Mouse (Mus musculus) T-helper 2 cell (primary cell): Measurements from ENCODE around the gene Col4a2.

Experiments
- in situ Hi-C: fragments of 300-600 bp; cut with MboI, MseI; formaldehyde crosslinking; loops from one replicate; pipeline ENCODE4 v1.15.1; 2025; ENCODE audit warnings: high pct_unique_total_duplicates

The Col4a2 gene

GRCm38 (mm10) chr8:11296282-11296943 lies 16.2 kb upstream of the Col4a2 start:
- in situ Hi-C loops, result no loop called here

- in situ Hi-C loops, result no loop called here
Measured at GRCm38 (mm10) chr8:11297141-11297838, 15.3 kb upstream of the Col4a2 start.

GRCm38 (mm10) chr8:11298531-11299316 lies 13.9 kb upstream of the Col4a2 start:
- in situ Hi-C loops, result no loop called here

GRCm38 (mm10) chr8:11299317-11299602 lies 13.3 kb upstream of the Col4a2 start:
- in situ Hi-C loops, result no loop called here

GRCm38 (mm10) chr8:11300436-11300835 lies 12.2 kb upstream of the Col4a2 start:
- in situ Hi-C loops, result no loop called here

GRCm38 (mm10) chr8:11304027-11304601 lies 8.5 kb upstream of the Col4a2 start:
- in situ Hi-C loops, result no loop called here

- in situ Hi-C loops, result no loop called here
Measured at GRCm38 (mm10) chr8:11305539-11305938, 7.1 kb upstream of the Col4a2 start.

GRCm38 (mm10) chr8:11307451-11307850 lies 5.2 kb upstream of the Col4a2 start:
- in situ Hi-C loops, result no loop called here

GRCm38 (mm10) chr8:11308570-11308998 lies 4.0 kb upstream of the Col4a2 start:
- in situ Hi-C loops, result no loop called here

- in situ Hi-C loops, result no loop called here
Measured at GRCm38 (mm10) chr8:11309226-11309625, 3.4 kb upstream of the Col4a2 start.

GRCm38 (mm10) chr8:11310049-11310448 lies 2.6 kb upstream of the Col4a2 start:
- in situ Hi-C loops, result no loop called here

GRCm38 (mm10) chr8:11311681-11312348 lies 790 bp upstream of the Col4a2 start:
- in situ Hi-C loops, result no loop called here

GRCm38 (mm10) chr8:11313176-11314111 lies 839 bp downstream of the Col4a2 start:
- in situ Hi-C loops, result no loop called here

GRCm38 (mm10) chr8:11314613-11315012 lies 2.0 kb downstream of the Col4a2 start:
- in situ Hi-C loops, result no loop called here

GRCm38 (mm10) chr8:11315179-11315943 lies 2.8 kb downstream of the Col4a2 start:
- in situ Hi-C loops, result no loop called here

GRCm38 (mm10) chr8:11316118-11316517 lies 3.5 kb downstream of the Col4a2 start:
- in situ Hi-C loops, result no loop called here

- in situ Hi-C loops, result no loop called here
Measured at GRCm38 (mm10) chr8:11319405-11319804, 6.8 kb downstream of the Col4a2 start.

GRCm38 (mm10) chr8:11321841-11322240 lies 9.2 kb downstream of the Col4a2 start:
- in situ Hi-C loops, result no loop called here

- in situ Hi-C loops, result no loop called here
Measured at GRCm38 (mm10) chr8:11322724-11323585, 10.3 kb downstream of the Col4a2 start.
